Mouse (Mus musculus) liver, adult 2 months (tissue): ENCODE measurements at regions not wholly inside any gene's neighbourhood (a gene's known extent, or its start where the extent isn't known, plus 50 kb on each side); places are given as distances from the start of the nearest gene placed in this dataset.

Source experiments
- CTCF ChIP-seq: fragments of 200-500 bp; IDR thresholded peaks from 2 replicates; pipeline ENCODE4 v1.5.1; 2011; ENCODE audit warnings: low read depth, low read length, control low read depth
- POLR2A ChIP-seq: fragments of 200-500 bp; IDR thresholded peaks from 2 replicates; pipeline ENCODE4 v1.6.1; 2011; ENCODE audit warnings: low read length, control low read depth; ENCODE audit not compliant: insufficient read depth; ENCODE audit errors: extremely low read depth

DNA sequence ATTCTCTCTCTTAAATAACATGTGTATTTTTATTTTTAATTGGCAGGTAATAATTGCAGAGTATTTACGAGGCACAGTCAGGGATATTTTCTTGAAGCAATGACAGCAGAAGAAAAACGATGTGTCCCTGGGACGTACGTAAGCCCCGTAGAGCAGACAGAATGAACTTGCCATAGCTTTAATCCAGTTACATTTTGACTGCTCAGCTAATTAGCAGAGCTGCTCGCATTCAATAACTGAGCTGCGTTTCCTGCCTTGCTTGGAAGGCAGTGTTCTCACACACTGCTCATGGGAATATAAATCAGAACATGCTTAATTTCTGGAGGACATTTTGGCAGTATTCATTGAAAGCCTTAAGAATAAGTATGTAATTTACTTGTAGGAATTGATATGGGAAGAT is 78.6 kb upstream of the Auts2 start:
- TF ChIP-seq CTCF (no peak), POLR2A (no peak)
